Mouse (Mus musculus) G1E-ER4 (cell line): ENCODE data around the gene Setd1b. TPM values are rescaled to one million over a fixed set of nuclear protein-coding genes. Genes with fewer than 3 reads are reported as not detected.

Experiments
- GATA1 ChIP-seq: IDR thresholded peaks from one replicate; pipeline ENCODE4 v1.8.0; 2012; ENCODE audit warnings: low read length, inconsistent platforms
- polyA plus RNA-seq: library from polyadenylated mRNA; stranded (reverse); fragments of >175 nt; gene quantifications from 2 replicates; pipeline ENCODE4 v1.2.3, GENCODE M21; 2012

Setd1b gene
- polyA plus RNA-seq, 1 experiment, result 85.4 TPM

GRCm38 (mm10) chr5:123160341-123160740 is 18.3 kb downstream of the Setd1b start:
- TF ChIP-seq GATA1, result no peak

GRCm38 (mm10) chr5:123162942-123163341 is 20.9 kb downstream of the Setd1b start:
- TF ChIP-seq GATA1, result no peak

GRCm38 (mm10) chr5:123166437-123166836 is 24.4 kb downstream of the Setd1b start:
- no peak for TF ChIP-seq GATA1

- no peak for TF ChIP-seq GATA1
These were observed 25.6 kb downstream of the Setd1b start for GRCm38 (mm10) chr5:123167591-123167990.

GRCm38 (mm10) chr5:123169284-123169683 is 27.3 kb downstream of the Setd1b start, which contains the start of gene Psmd9:
Gene Psmd9 (plus strand): TSS chr5:123169413.
- no peak for TF ChIP-seq GATA1

- TF ChIP-seq GATA1, result no peak
These were observed 28.4 kb downstream of the Setd1b start for GRCm38 (mm10) chr5:123170365-123170764.

- no peak for TF ChIP-seq GATA1
These were observed 29.8 kb downstream of the Setd1b start for GRCm38 (mm10) chr5:123171646-123172350.

GRCm38 (mm10) chr5:123178792-123179191 is 36.8 kb downstream of the Setd1b start:
- no peak for TF ChIP-seq GATA1

- no peak for TF ChIP-seq GATA1
These were observed 38.4 kb downstream of the Setd1b start for GRCm38 (mm10) chr5:123180390-123180789.

- TF ChIP-seq GATA1, result no peak
These were observed 39.5 kb downstream of the Setd1b start for GRCm38 (mm10) chr5:123181536-123181935.

GRCm38 (mm10) chr5:123182651-123183050 is 40.7 kb downstream of the Setd1b start, which contains the start of gene Hpd:
Gene Hpd (minus strand): TSS chr5:123182727.
- no peak for TF ChIP-seq GATA1

GRCm38 (mm10) chr5:123185966-123186365 is 44.0 kb downstream of the Setd1b start:
- no peak for TF ChIP-seq GATA1

- TF ChIP-seq GATA1, result no peak
These were observed 45.3 kb downstream of the Setd1b start for GRCm38 (mm10) chr5:123187306-123187705.

- TF ChIP-seq GATA1, result no peak
These were observed 48.9 kb downstream of the Setd1b start for GRCm38 (mm10) chr5:123190912-123191311.

GRCm38 (mm10) chr5:123191427-123191826 is 49.4 kb downstream of the Setd1b start:
- no peak for TF ChIP-seq GATA1

GRCm38 (mm10) chr5:123192606-123193150 is 50.7 kb downstream of the Setd1b start:
- TF ChIP-seq GATA1, result no peak

GRCm38 (mm10) chr5:123193436-123193835 is 51.4 kb downstream of the Setd1b start:
- TF ChIP-seq GATA1, result no peak
